Mouse (Mus musculus): ENCODE results near the gene Mrpl10.

Mrpl10 gene

GRCm38 (mm10) chr11:97069770-97070169 is 28.4 kb downstream of the Mrpl10 start:
- DNase-seq (ENCODE audit: low read depth) = no peak

GRCm38 (mm10) chr11:97071129-97071528 is 29.8 kb downstream of the Mrpl10 start:
- DNase-seq (ENCODE audit: low read depth) = no peak

- peak; percentile 23 for DNase-seq (ENCODE audit: low read depth)
These were observed 31.2 kb downstream of the Mrpl10 start for GRCm38 (mm10) chr11:97072533-97072932.

- DNase-seq (ENCODE audit: low read depth) = no peak
These were observed 32.9 kb downstream of the Mrpl10 start for GRCm38 (mm10) chr11:97074235-97074634.

GRCm38 (mm10) chr11:97078751-97079150 is 37.4 kb downstream of the Mrpl10 start:
- no peak for DNase-seq (ENCODE audit: low read depth)

- DNase-seq (ENCODE audit: low read depth) = no peak
These were observed 38.9 kb downstream of the Mrpl10 start for GRCm38 (mm10) chr11:97080291-97080690.

- DNase-seq (ENCODE audit: low read depth) = no peak
These were observed 41.6 kb downstream of the Mrpl10 start for GRCm38 (mm10) chr11:97082977-97083376.

GRCm38 (mm10) chr11:97083401-97084140 is 42.2 kb downstream of the Mrpl10 start:
- DNase-seq (ENCODE audit: low read depth) = no peak

- no peak for DNase-seq (ENCODE audit: low read depth)
These were observed 43.6 kb downstream of the Mrpl10 start for GRCm38 (mm10) chr11:97084821-97085505.

GRCm38 (mm10) chr11:97086365-97086764 is 45.0 kb downstream of the Mrpl10 start:
- no peak for DNase-seq (ENCODE audit: low read depth)

GRCm38 (mm10) chr11:97094600-97094999 is 53.2 kb downstream of the Mrpl10 start:
- DNase-seq (ENCODE audit: low read depth) = no peak

- no peak for DNase-seq (ENCODE audit: low read depth)
These were observed 57.4 kb downstream of the Mrpl10 start for GRCm38 (mm10) chr11:97098791-97099190.
